Mouse (Mus musculus) neutrophil, adult 65 days (primary cell): ENCODE measurements around the gene Il1r2. TPM values are rescaled to one million over a fixed set of nuclear protein-coding genes. Genes with fewer than 3 reads are reported as not detected.

ENCODE experiments used
- total RNA-seq: library from RNA; stranded (reverse); gene quantifications from 2 replicates; pipeline ENCODE4 v1.2.4, GENCODE M21; 2023

Il1r2 gene
- total RNA-seq, result 1,099 and 1,472 TPM in 2 replicates

DNA sequence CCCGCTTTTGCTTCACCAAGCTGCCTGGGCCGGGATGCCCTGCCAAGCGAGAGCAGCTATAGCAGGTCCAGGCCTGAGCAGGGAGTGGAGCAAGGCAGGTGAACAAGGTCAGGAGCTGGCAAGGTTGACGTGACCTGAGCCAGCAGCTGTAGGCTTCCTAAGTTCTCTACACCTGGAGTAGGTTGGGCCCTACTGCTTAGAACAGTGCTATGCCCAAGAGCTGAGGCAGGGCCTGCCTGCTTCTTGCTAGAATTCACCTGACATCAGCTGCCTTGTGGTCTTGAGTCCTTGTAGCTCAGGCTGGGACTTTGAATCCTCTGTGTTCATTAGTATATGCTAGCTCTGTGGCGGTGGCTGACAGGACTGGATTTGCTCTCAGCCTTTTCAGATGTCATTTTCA, at the start of gene Il1r2:
TSS of gene Il1r2 (plus strand) at position 301 of the 400 bp plus-strand sequence.

Other genes with a start within 250 kb of the Il1r2 start
- gene Map4k4, start 173.2 kb upstream of the Il1r2 start, total RNA-seq, result 250 and 294 TPM in 2 replicates
- gene Il1r1, start 151.0 kb downstream of the Il1r2 start, total RNA-seq, result 0.95 and 1.4 TPM in 2 replicates